Mouse (Mus musculus): ENCODE results near the gene Mtif3. TPM values are rescaled to one million over a fixed set of nuclear protein-coding genes. Genes with fewer than 3 reads are reported as not detected.

Gene Mtif3
- total and polyA plus RNA-seq, 3 experiments, result 12.2 to 23.3 (median 21.0) TPM

- Histone ChIP-seq H3K27ac (no peak overlapping the region), H3K36me3 (ENCODE audit: control insufficient read depth, insufficient read depth, low read length) (no peaks in the 10 kb centered on the region), H3K4me1 (ENCODE audit: control insufficient read depth, insufficient read depth, low read length) (peaks cover 3% of the 10 kb centered on the region; the same call in 1 of the 2 replicates), H3K9ac (ENCODE audit: low read depth, low read length) (no peak overlapping the region), H3K79me2 (replicated peaks; ENCODE audit: control insufficient read depth, insufficient read depth, low read length) (no peaks in the 10 kb centered on the region), H3K4me3 (no peak overlapping the region), H3K27me3 (ENCODE audit: control insufficient read depth, insufficient read depth, low read length) (no peaks in the 10 kb centered on the region)
- TF ChIP-seq EP300 (IDR thresholded peaks at IDR 0.05; ENCODE audit: insufficient read depth, low read depth, low read length) (no peak), CTCF (IDR thresholded peaks at IDR 0.05) (no peak), POLR2A (IDR thresholded peaks at IDR 0.05; ENCODE audit: insufficient read depth, low read depth, low read length) (no peak)
- intact Hi-C loops (cut with DNase I), result loop anchor here (10.0 kb wide), 1 partner anchor 124 kb away; the partner anchor contains the start of gene Rasl11a
- 77% methylated on average over 13 of the region's 13 CpGs for WGBS
- DNase-seq, result no peak
These were observed 5.2 kb upstream of the Mtif3 start for GRCm38 (mm10) chr5:146968695-146969393.

- Histone ChIP-seq H3K27me3 (ENCODE audit: control insufficient read depth, insufficient read depth, low read length) (no peaks in the 10 kb centered on the region), H3K36me3 (ENCODE audit: control insufficient read depth, insufficient read depth, low read length) (no peaks in the 10 kb centered on the region), H3K4me1 (ENCODE audit: control insufficient read depth, insufficient read depth, low read length) (peaks cover 7% of the 10 kb centered on the region), H3K27ac (peak overlapping the region; percentile 62), H3K9ac (ENCODE audit: low read depth, low read length) (peak overlapping the region; percentile 48), H3K4me3 (peak overlapping the region; percentile 76), H3K79me2 (replicated peaks; ENCODE audit: control insufficient read depth, insufficient read depth, low read length) (no peaks in the 10 kb centered on the region)
- TF ChIP-seq CTCF (IDR thresholded peaks at IDR 0.05), result no peak
- intact Hi-C loops (cut with DNase I), result loop anchor here (1.0 to 10.0 kb wide), 3 partner anchors 15 to 119 kb away; partner anchors contain the start of genes Lnx2, Polr1d and Rasl11a
- WGBS, result 57% methylated on average over 8 of the region's 8 CpGs
- DNase-seq, result peak in 1 of 2 experiments; percentile 39
These were observed 308 bp upstream of the Mtif3 start for GRCm38 (mm10) chr5:146963937-146964278.

- Histone ChIP-seq H3K27me3 (ENCODE audit: control insufficient read depth, insufficient read depth, low read length) (no peaks in the 10 kb centered on the region), H3K9ac (ENCODE audit: low read depth, low read length) (no peak overlapping the region), H3K4me1 (ENCODE audit: control insufficient read depth, insufficient read depth, low read length) (no peaks in the 10 kb centered on the region), H3K79me2 (replicated peaks; ENCODE audit: control insufficient read depth, insufficient read depth, low read length) (no peaks in the 10 kb centered on the region), H3K27ac (no peak overlapping the region), H3K4me3 (no peak overlapping the region), H3K36me3 (ENCODE audit: control insufficient read depth, insufficient read depth, low read length) (no peaks in the 10 kb centered on the region)
- DNase-seq, result no peak
- TF ChIP-seq CTCF (IDR thresholded peaks at IDR 0.05) (no peak), POLR2A (IDR thresholded peaks at IDR 0.05; ENCODE audit: insufficient read depth, low read depth, low read length) (no peak), EP300 (IDR thresholded peaks at IDR 0.05; ENCODE audit: insufficient read depth, low read depth, low read length) (no peak)
- intact Hi-C loops (cut with DNase I), result no loop called here
- 89% methylated on average over 18 of the region's 18 CpGs for WGBS
These were observed 6.9 kb downstream of the Mtif3 start for GRCm38 (mm10) chr5:146956678-146957077.

GRCm38 (mm10) chr5:146955651-146956050 lies 7.9 kb downstream of the Mtif3 start:
- TF ChIP-seq EP300 (IDR thresholded peaks at IDR 0.05; ENCODE audit: insufficient read depth, low read depth, low read length) (no peak), CTCF (IDR thresholded peaks at IDR 0.05) (no peak), POLR2A (IDR thresholded peaks at IDR 0.05; ENCODE audit: insufficient read depth, low read depth, low read length) (no peak)
- no peaks in the 10 kb centered on the region for H3K36me3 ChIP-seq (ENCODE audit: control insufficient read depth, insufficient read depth, low read length)
- no peaks in the 10 kb centered on the region for H3K27me3 ChIP-seq (ENCODE audit: control insufficient read depth, insufficient read depth, low read length)
- 83% methylated on average over 5 of the region's 5 CpGs for WGBS
- H3K4me1 ChIP-seq (ENCODE audit: control insufficient read depth, insufficient read depth, low read length), result no peaks in the 10 kb centered on the region
- DNase-seq, result no peak
- intact Hi-C loops (cut with DNase I), result no loop called here
- no peak overlapping the region for H3K4me3 ChIP-seq
- no peak overlapping the region for H3K9ac ChIP-seq (ENCODE audit: low read depth, low read length)
- no peak overlapping the region for H3K27ac ChIP-seq
- no peaks in the 10 kb centered on the region for H3K79me2 ChIP-seq (replicated peaks; ENCODE audit: control insufficient read depth, insufficient read depth, low read length)

- H3K4me1 ChIP-seq (ENCODE audit: control insufficient read depth, insufficient read depth, low read length), result no peaks in the 10 kb centered on the region
- no peak for DNase-seq
- intact Hi-C loops (cut with DNase I), result no loop called here
These were observed 9.0 kb downstream of the Mtif3 start for GRCm38 (mm10) chr5:146954576-146954975.

GRCm38 (mm10) chr5:146948508-146949088 lies 15.0 kb downstream of the Mtif3 start, which contains the start of gene Gtf3a:
Gene Gtf3a (plus strand): TSS chr5:146948657.
- Histone ChIP-seq H3K4me1 (ENCODE audit: control insufficient read depth, insufficient read depth, low read length) (peaks cover 4% of the 10 kb centered on the region), H3K9ac (ENCODE audit: low read depth, low read length) (peak within 1 kb of the TSS; percentile 95), H3K36me3 (ENCODE audit: control insufficient read depth, insufficient read depth, low read length) (no peaks in the 10 kb centered on the region), H3K27ac (peak within 1 kb of the TSS; percentile 84), H3K27me3 (ENCODE audit: control insufficient read depth, insufficient read depth, low read length) (no peaks in the 10 kb centered on the region), H3K4me3 (peak within 1 kb of the TSS; percentile 69), H3K79me2 (replicated peaks; ENCODE audit: control insufficient read depth, insufficient read depth, low read length) (peaks cover 2% of the 10 kb centered on the region)
- under 1% methylated on average over 58 of the region's 62 CpGs for WGBS
- intact Hi-C loops (cut with DNase I), result loop anchor here (1.0 kb wide), 1 partner anchor 15 kb away; the partner anchor contains the start of gene Mtif3
- peak; percentile 81 to 86 for DNase-seq
- TF ChIP-seq POLR2A (IDR thresholded peaks at IDR 0.05; ENCODE audit: insufficient read depth, low read depth, low read length) (peak; percentile 96; the same call in 1 of the 2 replicates), EP300 (IDR thresholded peaks at IDR 0.05; ENCODE audit: insufficient read depth, low read depth, low read length) (no peak), CTCF (IDR thresholded peaks at IDR 0.05) (no peak)

More at GRCm38 (mm10) chr5:146954576-146954975, 9.0 kb downstream of the Mtif3 start:
- no peaks in the 10 kb centered on the region for H3K27me3 ChIP-seq (ENCODE audit: control insufficient read depth, insufficient read depth, low read length)
- no peak overlapping the region for H3K4me3 ChIP-seq
- H3K27ac ChIP-seq, result no peak overlapping the region
- TF ChIP-seq EP300 (IDR thresholded peaks at IDR 0.05; ENCODE audit: insufficient read depth, low read depth, low read length) (no peak), CTCF (IDR thresholded peaks at IDR 0.05) (no peak), POLR2A (IDR thresholded peaks at IDR 0.05; ENCODE audit: insufficient read depth, low read depth, low read length) (no peak)
- no peaks in the 10 kb centered on the region for H3K36me3 ChIP-seq (ENCODE audit: control insufficient read depth, insufficient read depth, low read length)
- no peak overlapping the region for H3K9ac ChIP-seq (ENCODE audit: low read depth, low read length)
- 71% methylated on average over 7 of the region's 7 CpGs for WGBS
- no peaks in the 10 kb centered on the region for H3K79me2 ChIP-seq (replicated peaks; ENCODE audit: control insufficient read depth, insufficient read depth, low read length)
